Mouse (Mus musculus) bone marrow macrophage, adult 2 months (primary cell): ENCODE results near the gene Igsf21. TPM values are rescaled to one million over a fixed set of nuclear protein-coding genes. Genes with fewer than 3 reads are reported as not detected.

Experiments used
- H3K27ac ChIP-seq: 2 replicates; pipeline ENCODE4 v1.5.1; 2012; ENCODE audit warnings: low read depth, low read length; ENCODE audit not compliant: insufficient read depth
- H3K4me1 ChIP-seq: 2 replicates; pipeline ENCODE4 v1.6.1; 2012; ENCODE audit warnings: low read length; ENCODE audit not compliant: control insufficient read depth, insufficient read depth
- H3K4me3 ChIP-seq: 2 replicates; pipeline ENCODE4 v1.5.1; 2012; ENCODE audit warnings: mild to moderate bottlenecking, low read length, moderate library complexity; ENCODE audit not compliant: insufficient read depth
- CTCF ChIP-seq: IDR thresholded peaks from 2 replicates; pipeline ENCODE4 v1.5.1; 2012; ENCODE audit warnings: low read depth, mild to moderate bottlenecking, low read length, moderate library complexity
- POLR2A ChIP-seq: IDR thresholded peaks from 2 replicates; pipeline ENCODE4 v1.6.1; 2012; ENCODE audit warnings: mild to moderate bottlenecking, low read depth, low read length, borderline replicate concordance
- polyA plus RNA-seq: library from polyadenylated mRNA; stranded (reverse); fragments of >200 nt; gene quantifications from 2 replicates; pipeline ENCODE4 v1.2.4, GENCODE M21; 2012; ENCODE audit not compliant: missing spikeins, insufficient read depth, insufficient read length

Igsf21 gene
- polyA plus RNA-seq, 1 experiment: not detected

- no peak for TF ChIP-seq POLR2A
- TF ChIP-seq CTCF: no peak
- Histone ChIP-seq H3K4me3 (no peak overlapping the region), H3K4me1 (no peaks in the 10 kb centered on the region), H3K27ac (no peak overlapping the region)
Measured at GRCm38 (mm10) chr4:140100141-140100540, 146.4 kb downstream of the Igsf21 start.

- Histone ChIP-seq H3K4me3 (no peak overlapping the region), H3K27ac (no peak overlapping the region), H3K4me1 (no peaks in the 10 kb centered on the region)
- no peak for TF ChIP-seq POLR2A
- no peak for TF ChIP-seq CTCF
Measured at GRCm38 (mm10) chr4:140096283-140096682, 150.3 kb downstream of the Igsf21 start.

- H3K27ac ChIP-seq: no peak overlapping the region
- H3K4me3 ChIP-seq: no peak overlapping the region
- no peaks in the 10 kb centered on the region for H3K4me1 ChIP-seq
- TF ChIP-seq POLR2A (no peak), CTCF (no peak)
Measured at GRCm38 (mm10) chr4:140094835-140095234, 151.7 kb downstream of the Igsf21 start.

- TF ChIP-seq POLR2A (no peak), CTCF (no peak)
- Histone ChIP-seq H3K4me1 (no peaks in the 10 kb centered on the region), H3K27ac (no peak overlapping the region), H3K4me3 (no peak overlapping the region)
Measured at GRCm38 (mm10) chr4:140092367-140092766, 154.2 kb downstream of the Igsf21 start.

GRCm38 (mm10) chr4:140091693-140092092 lies 154.9 kb downstream of the Igsf21 start:
- TF ChIP-seq CTCF (no peak), POLR2A (no peak)
- no peaks in the 10 kb centered on the region for H3K4me1 ChIP-seq
- H3K27ac ChIP-seq: no peak overlapping the region
- H3K4me3 ChIP-seq: no peak overlapping the region

GRCm38 (mm10) chr4:140089676-140090075 lies 156.9 kb downstream of the Igsf21 start:
- H3K4me1 ChIP-seq: no peaks in the 10 kb centered on the region
- H3K27ac ChIP-seq: no peak overlapping the region
- no peak overlapping the region for H3K4me3 ChIP-seq
- TF ChIP-seq POLR2A (no peak), CTCF (no peak)

- H3K4me3 ChIP-seq: no peak overlapping the region
- no peak overlapping the region for H3K27ac ChIP-seq
- H3K4me1 ChIP-seq: no peaks in the 10 kb centered on the region
- TF ChIP-seq POLR2A: no peak
- TF ChIP-seq CTCF: no peak
Measured at GRCm38 (mm10) chr4:140088711-140089440, 157.7 kb downstream of the Igsf21 start.

GRCm38 (mm10) chr4:140086192-140086591 lies 160.4 kb downstream of the Igsf21 start:
- Histone ChIP-seq H3K27ac (no peak overlapping the region), H3K4me1 (no peaks in the 10 kb centered on the region), H3K4me3 (no peak overlapping the region)
- TF ChIP-seq CTCF (no peak), POLR2A (no peak)

GRCm38 (mm10) chr4:140084521-140085011 lies 162.0 kb downstream of the Igsf21 start:
- Histone ChIP-seq H3K27ac (no peak overlapping the region), H3K4me1 (no peaks in the 10 kb centered on the region), H3K4me3 (no peak overlapping the region)
- TF ChIP-seq POLR2A (no peak), CTCF (no peak)

- H3K4me3 ChIP-seq: no peak overlapping the region
- no peak for TF ChIP-seq POLR2A
- TF ChIP-seq CTCF: no peak
- no peak overlapping the region for H3K27ac ChIP-seq
- no peaks in the 10 kb centered on the region for H3K4me1 ChIP-seq
Measured at GRCm38 (mm10) chr4:140084064-140084463, 162.5 kb downstream of the Igsf21 start.

GRCm38 (mm10) chr4:140078416-140078815 lies 168.2 kb downstream of the Igsf21 start:
- Histone ChIP-seq H3K4me3 (no peak overlapping the region), H3K27ac (no peak overlapping the region), H3K4me1 (no peaks in the 10 kb centered on the region)
- TF ChIP-seq POLR2A: no peak
- TF ChIP-seq CTCF: no peak
